Mouse (Mus musculus): ENCODE data around the gene Ptprm. TPM values are rescaled to one million over a fixed set of nuclear protein-coding genes. Genes with fewer than 3 reads are reported as not detected.

Ptprm gene
- polyA plus RNA-seq, 1 experiment from 2014 or later, result 13.7 TPM

- no peaks in the 10 kb centered on the region for H3K27me3 ChIP-seq (replicated peaks; ENCODE audit: control insufficient read depth, insufficient read depth, low read length)
These were observed 572.3 kb downstream of the Ptprm start for GRCm38 (mm10) chr17:66781910-66782309.

GRCm38 (mm10) chr17:66779026-66779425 lies 575.2 kb downstream of the Ptprm start:
- peaks cover 11% of the 10 kb centered on the region for H3K4me1 ChIP-seq (replicated peaks; ENCODE audit: control insufficient read depth, insufficient read depth, low read length)
- 50% methylated on average over 1 of the region's 1 CpGs for WGBS
- no peak for ATAC-seq

More at GRCm38 (mm10) chr17:66781910-66782309, 572.3 kb downstream of the Ptprm start:
- Histone ChIP-seq H3K9me3 (ENCODE audit: control insufficient read depth, low read length) (no peaks in the 10 kb centered on the region), H3K4me2 (ENCODE audit: low read length) (no peak overlapping the region), H3K9ac (replicated peaks; ENCODE audit: low read depth, low read length) (no peak overlapping the region), H3K27ac (ENCODE audit: low read length) (no peak overlapping the region), H3K4me1 (replicated peaks; ENCODE audit: control insufficient read depth, insufficient read depth, low read length) (peaks cover 11% of the 10 kb centered on the region), H3K4me3 (replicated peaks; ENCODE audit: low read length) (no peak overlapping the region), H3K36me3 (ENCODE audit: control insufficient read depth, insufficient read depth) (no peaks in the 10 kb centered on the region)
- WGBS, result 73% methylated on average over 3 of the region's 3 CpGs
- no peak for ATAC-seq

GRCm38 (mm10) chr17:66769365-66770363 lies 584.6 kb downstream of the Ptprm start:
- H3K9me3 ChIP-seq (ENCODE audit: control insufficient read depth, low read length), result no peaks in the 10 kb centered on the region
- H3K4me1 ChIP-seq (replicated peaks; ENCODE audit: control insufficient read depth, insufficient read depth, low read length), result peaks cover 7% of the 10 kb centered on the region
- no peaks in the 10 kb centered on the region for H3K36me3 ChIP-seq (ENCODE audit: control insufficient read depth, insufficient read depth)
- no peak overlapping the region for H3K27ac ChIP-seq (ENCODE audit: low read length)
- no peak overlapping the region for H3K4me2 ChIP-seq (ENCODE audit: low read length)
- no peaks in the 10 kb centered on the region; the same call in 1 of the 2 replicates for H3K27me3 ChIP-seq (replicated peaks; ENCODE audit: control insufficient read depth, insufficient read depth, low read length)
- ATAC-seq, result no peak
- no peak overlapping the region for H3K4me3 ChIP-seq (replicated peaks; ENCODE audit: low read length)
- no peak overlapping the region for H3K9ac ChIP-seq (replicated peaks; ENCODE audit: low read depth, low read length)
- WGBS, result 87% methylated on average over 14 of the region's 14 CpGs

More at GRCm38 (mm10) chr17:66779026-66779425, 575.2 kb downstream of the Ptprm start:
- Histone ChIP-seq H3K27ac (ENCODE audit: low read length) (no peak overlapping the region), H3K36me3 (ENCODE audit: control insufficient read depth, insufficient read depth) (no peaks in the 10 kb centered on the region), H3K27me3 (replicated peaks; ENCODE audit: control insufficient read depth, insufficient read depth, low read length) (no peaks in the 10 kb centered on the region), H3K9me3 (ENCODE audit: control insufficient read depth, low read length) (no peaks in the 10 kb centered on the region), H3K9ac (replicated peaks; ENCODE audit: low read depth, low read length) (no peak overlapping the region), H3K4me2 (ENCODE audit: low read length) (no peak overlapping the region), H3K4me3 (replicated peaks; ENCODE audit: low read length) (no peak overlapping the region)

- no peak overlapping the region for H3K4me2 ChIP-seq (ENCODE audit: low read length)
- H3K9ac ChIP-seq (replicated peaks; ENCODE audit: low read depth, low read length), result no peak overlapping the region
- H3K27ac ChIP-seq (ENCODE audit: low read length), result no peak overlapping the region
- H3K36me3 ChIP-seq (ENCODE audit: control insufficient read depth, insufficient read depth), result no peaks in the 10 kb centered on the region
- no peak overlapping the region for H3K4me3 ChIP-seq (replicated peaks; ENCODE audit: low read length)
- ATAC-seq, result no peak
- H3K27me3 ChIP-seq (replicated peaks; ENCODE audit: control insufficient read depth, insufficient read depth, low read length), result no peaks in the 10 kb centered on the region; the same call in 1 of the 2 replicates
- WGBS, result 41% methylated on average over 11 of the region's 11 CpGs
- no peaks in the 10 kb centered on the region for H3K9me3 ChIP-seq (ENCODE audit: control insufficient read depth, low read length)
- peaks cover 7% of the 10 kb centered on the region for H3K4me1 ChIP-seq (replicated peaks; ENCODE audit: control insufficient read depth, insufficient read depth, low read length)
These were observed 585.5 kb downstream of the Ptprm start for GRCm38 (mm10) chr17:66768689-66769275.

GRCm38 (mm10) chr17:66766166-66766565 lies 588.1 kb downstream of the Ptprm start:
- no peak overlapping the region for H3K9ac ChIP-seq (replicated peaks; ENCODE audit: low read depth, low read length)
- ATAC-seq, result no peak
- no peaks in the 10 kb centered on the region for H3K36me3 ChIP-seq (ENCODE audit: control insufficient read depth, insufficient read depth)
- no peak overlapping the region for H3K27ac ChIP-seq (ENCODE audit: low read length)
- no peak overlapping the region for H3K4me3 ChIP-seq (replicated peaks; ENCODE audit: low read length)
- H3K27me3 ChIP-seq (replicated peaks; ENCODE audit: control insufficient read depth, insufficient read depth, low read length), result no peaks in the 10 kb centered on the region; the same call in 1 of the 2 replicates
- no peak overlapping the region for H3K4me2 ChIP-seq (ENCODE audit: low read length)
- no peaks in the 10 kb centered on the region for H3K9me3 ChIP-seq (ENCODE audit: control insufficient read depth, low read length)
- 89% methylated on average over 6 of the region's 6 CpGs for WGBS
- peaks cover 15% of the 10 kb centered on the region for H3K4me1 ChIP-seq (replicated peaks; ENCODE audit: control insufficient read depth, insufficient read depth, low read length)

GRCm38 (mm10) chr17:66764435-66764834 lies 589.8 kb downstream of the Ptprm start:
- no peak overlapping the region for H3K4me3 ChIP-seq (replicated peaks; ENCODE audit: low read length)
- H3K36me3 ChIP-seq (ENCODE audit: control insufficient read depth, insufficient read depth), result no peaks in the 10 kb centered on the region
- H3K27me3 ChIP-seq (replicated peaks; ENCODE audit: control insufficient read depth, insufficient read depth, low read length), result no peaks in the 10 kb centered on the region; the same call in 1 of the 2 replicates
- no peak overlapping the region for H3K9ac ChIP-seq (replicated peaks; ENCODE audit: low read depth, low read length)
- H3K4me1 ChIP-seq (replicated peaks; ENCODE audit: control insufficient read depth, insufficient read depth, low read length), result peaks cover 13% of the 10 kb centered on the region
- H3K4me2 ChIP-seq (ENCODE audit: low read length), result no peak overlapping the region
- H3K9me3 ChIP-seq (ENCODE audit: control insufficient read depth, low read length), result no peaks in the 10 kb centered on the region; the same call in 1 of the 2 replicates
- ATAC-seq, result peak; percentile 59; the same call in 1 of the 2 replicates
- no peak overlapping the region for H3K27ac ChIP-seq (ENCODE audit: low read length)
- WGBS, result 64% methylated on average over 2 of the region's 2 CpGs

GRCm38 (mm10) chr17:66762716-66763115 lies 591.5 kb downstream of the Ptprm start:
- H3K9ac ChIP-seq (replicated peaks; ENCODE audit: low read depth, low read length), result no peak overlapping the region
- no peak overlapping the region for H3K27ac ChIP-seq (ENCODE audit: low read length)
- no peaks in the 10 kb centered on the region; the same call in 1 of the 2 replicates for H3K9me3 ChIP-seq (ENCODE audit: control insufficient read depth, low read length)
- peaks cover 10% of the 10 kb centered on the region for H3K4me1 ChIP-seq (replicated peaks; ENCODE audit: control insufficient read depth, insufficient read depth, low read length)
- H3K4me2 ChIP-seq (ENCODE audit: low read length), result no peak overlapping the region
- ATAC-seq, result no peak
- 87% methylated on average over 10 of the region's 10 CpGs for WGBS
- H3K27me3 ChIP-seq (replicated peaks; ENCODE audit: control insufficient read depth, insufficient read depth, low read length), result no peaks in the 10 kb centered on the region
- H3K4me3 ChIP-seq (replicated peaks; ENCODE audit: low read length), result no peak overlapping the region
- H3K36me3 ChIP-seq (ENCODE audit: control insufficient read depth, insufficient read depth), result no peaks in the 10 kb centered on the region

GRCm38 (mm10) chr17:66761326-66762296 lies 592.6 kb downstream of the Ptprm start:
- 34% methylated on average over 26 of the region's 26 CpGs for WGBS
- Histone ChIP-seq H3K9me3 (ENCODE audit: control insufficient read depth, low read length) (no peaks in the 10 kb centered on the region; the same call in 1 of the 2 replicates), H3K27ac (ENCODE audit: low read length) (no peak overlapping the region), H3K4me1 (replicated peaks; ENCODE audit: control insufficient read depth, insufficient read depth, low read length) (peaks cover 21% of the 10 kb centered on the region), H3K4me3 (replicated peaks; ENCODE audit: low read length) (no peak overlapping the region), H3K36me3 (ENCODE audit: control insufficient read depth, insufficient read depth) (no peaks in the 10 kb centered on the region), H3K4me2 (ENCODE audit: low read length) (peak overlapping the region; percentile 30), H3K27me3 (replicated peaks; ENCODE audit: control insufficient read depth, insufficient read depth, low read length) (no peaks in the 10 kb centered on the region), H3K9ac (replicated peaks; ENCODE audit: low read depth, low read length) (no peak overlapping the region)
- no peak for ATAC-seq
